Mouse (Mus musculus): ENCODE data around the gene Hist1h4f. TPM values are rescaled to one million over a fixed set of nuclear protein-coding genes. Genes with fewer than 3 reads are reported as not detected.
A peak's percentile ranks its signal among the peaks of the same experiment; 100 is the strongest.
"Not testable (repeated sequence)": the region's sequence is repeated elsewhere in the genome, so short reads cannot be mapped to it uniquely, and the experiment has no call there.

The Hist1h4f gene
- total RNA-seq, 2 experiments from 2014 or later = 148 to 159 TPM

- DNase-seq (ENCODE audit: extremely low spot score in 1 of 2, low spot score in 2 of 2) = no peak
Measured at GRCm38 (mm10) chr13:23577835-23578234, 26.4 kb upstream of the Hist1h4f start.

DNA sequence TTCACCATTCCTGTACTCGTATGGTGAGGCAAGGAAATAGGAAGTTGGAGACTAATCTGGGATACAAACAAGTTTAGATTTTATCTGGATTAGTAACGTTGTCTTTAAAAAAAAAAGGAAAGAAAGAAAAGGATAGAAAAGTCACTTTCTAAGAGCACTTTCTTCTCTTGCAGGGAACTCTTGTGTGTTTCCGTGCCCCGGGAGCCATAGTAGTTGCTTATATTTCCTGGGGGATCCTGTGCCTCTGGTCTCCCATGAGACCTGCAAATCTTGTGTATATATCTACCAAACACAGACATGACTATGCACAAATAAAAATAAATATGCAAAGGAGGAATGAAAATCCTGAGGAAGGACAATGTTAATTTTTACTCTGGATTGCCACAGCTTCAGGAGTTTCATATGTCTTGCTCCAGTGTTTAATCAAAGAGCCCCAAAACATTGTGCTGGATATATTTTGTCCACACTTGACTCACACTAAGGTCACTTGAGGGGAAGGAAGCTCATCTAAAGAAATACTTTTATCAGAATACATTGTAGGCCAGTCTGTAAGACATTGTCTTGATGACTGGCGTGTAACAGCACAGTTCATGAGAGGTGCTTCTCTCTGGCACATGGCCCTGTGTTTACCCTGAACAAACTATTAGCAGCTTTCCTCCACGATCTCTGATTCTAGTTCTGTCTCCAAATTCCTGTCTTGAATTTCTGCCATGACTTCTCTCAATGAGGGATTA, 25.6 kb upstream of the Hist1h4f start:
- no peak for DNase-seq (ENCODE audit: extremely low spot score in 1 of 2, low spot score in 2 of 2)

More at GRCm38 (mm10) chr13:23577835-23578234, 26.4 kb upstream of the Hist1h4f start:
- intact Hi-C loops (cut with DNase I) = no loop called here

GRCm38 (mm10) chr13:23576351-23576881, 25.0 kb upstream of the Hist1h4f start:
- DNase-seq (ENCODE audit: extremely low spot score in 1 of 2, low spot score in 2 of 2) = no peak
- intact Hi-C loops (cut with DNase I) = no loop called here

More for the DNA sequence above, 25.6 kb upstream of the Hist1h4f start:
- intact Hi-C loops (cut with DNase I) = no loop called here

DNA sequence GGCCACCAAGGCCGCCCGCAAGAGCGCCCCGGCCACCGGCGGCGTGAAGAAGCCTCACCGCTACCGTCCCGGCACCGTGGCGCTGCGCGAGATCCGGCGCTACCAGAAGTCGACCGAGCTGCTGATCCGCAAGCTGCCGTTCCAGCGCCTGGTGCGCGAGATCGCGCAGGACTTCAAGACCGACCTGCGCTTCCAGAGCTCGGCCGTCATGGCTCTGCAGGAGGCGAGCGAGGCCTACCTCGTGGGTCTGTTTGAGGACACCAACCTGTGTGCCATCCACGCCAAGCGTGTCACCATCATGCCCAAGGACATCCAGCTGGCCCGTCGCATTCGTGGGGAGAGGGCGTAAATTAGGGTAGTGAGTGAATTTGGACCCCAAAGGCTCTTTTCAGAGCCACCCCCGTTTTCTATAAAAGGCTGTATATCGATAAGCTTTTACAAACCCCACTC, 24.4 kb upstream of the Hist1h4f start:
- DNase-seq (ENCODE audit: extremely low spot score in 1 of 2, low spot score in 2 of 2); intact Hi-C loops (cut with DNase I): not testable (repeated sequence)

GRCm38 (mm10) chr13:23575271-23575851, 23.9 kb upstream of the Hist1h4f start, which contains the start of gene Hist1h3d:
TSS of gene Hist1h3d (plus strand) at chr13:23575763.
- peak in 1 of 2 experiments; percentile 75 for DNase-seq (ENCODE audit: extremely low spot score in 1 of 2, low spot score in 2 of 2)

DNA sequence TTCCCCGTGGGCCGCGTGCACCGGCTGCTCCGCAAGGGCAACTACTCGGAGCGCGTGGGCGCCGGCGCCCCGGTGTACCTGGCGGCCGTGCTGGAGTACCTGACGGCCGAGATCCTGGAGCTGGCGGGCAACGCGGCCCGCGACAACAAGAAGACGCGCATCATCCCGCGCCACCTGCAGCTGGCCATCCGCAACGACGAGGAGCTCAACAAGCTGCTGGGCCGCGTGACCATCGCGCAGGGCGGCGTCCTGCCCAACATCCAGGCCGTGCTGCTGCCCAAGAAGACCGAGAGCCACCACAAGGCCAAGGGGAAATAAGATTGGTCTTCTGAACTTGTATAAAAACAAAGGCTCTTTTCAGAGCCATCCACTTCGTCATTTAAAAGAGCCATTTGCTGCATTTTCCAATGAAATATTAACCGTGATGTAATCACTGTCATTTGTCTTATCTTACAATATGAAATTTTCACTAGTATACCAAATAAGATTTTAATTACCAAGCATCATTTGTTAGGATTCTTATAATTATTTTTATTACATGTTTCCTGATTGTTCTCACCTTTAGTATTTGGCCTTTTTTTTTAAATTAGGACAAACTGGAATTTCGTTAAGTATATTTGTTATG, 23.2 kb upstream of the Hist1h4f start:
- DNase-seq (ENCODE audit: extremely low spot score in 1 of 2, low spot score in 2 of 2); intact Hi-C loops (cut with DNase I): not testable (repeated sequence)

More at GRCm38 (mm10) chr13:23575271-23575851, 23.9 kb upstream of the Hist1h4f start, which contains the start of gene Hist1h3d:
- intact Hi-C loops (cut with DNase I) = no loop called here

DNA sequence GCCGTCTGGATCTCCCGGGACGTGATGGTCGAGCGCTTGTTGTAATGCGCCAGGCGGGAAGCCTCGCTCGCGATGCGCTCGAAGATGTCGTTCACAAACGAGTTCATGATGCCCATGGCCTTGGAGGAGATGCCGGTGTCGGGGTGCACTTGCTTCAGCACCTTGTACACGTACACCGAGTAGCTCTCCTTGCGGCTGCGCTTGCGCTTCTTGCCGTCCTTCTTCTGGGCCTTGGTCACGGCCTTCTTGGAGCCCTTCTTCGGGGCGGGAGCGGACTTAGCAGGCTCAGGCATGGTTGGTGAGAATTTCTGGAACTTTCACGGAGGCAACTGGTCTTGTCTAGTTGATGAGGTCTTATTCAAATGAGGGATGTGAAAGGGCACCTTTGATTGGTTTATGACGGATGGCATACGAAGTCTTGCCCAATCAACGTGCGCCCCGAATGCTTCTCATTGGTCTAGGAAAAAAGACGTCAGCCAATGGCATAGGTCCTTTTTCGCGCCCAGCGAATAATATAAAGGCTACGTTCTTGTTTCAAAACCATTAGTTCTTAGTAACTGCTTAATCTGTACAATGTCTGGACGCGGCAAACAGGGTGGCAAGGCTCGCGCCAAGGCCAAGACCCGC, 22.6 kb upstream of the Hist1h4f start, which contains the start of the genes Hist1h2bf and Hist1h2ad:
TSS of gene Hist1h2bf (minus strand) at position 299 of the 627 bp plus-strand sequence.
TSS of gene Hist1h2ad (plus strand) at position 484 of the 627 bp plus-strand sequence.
- peak; percentile 92 to 98 for DNase-seq (ENCODE audit: extremely low spot score in 1 of 2, low spot score in 2 of 2)
- intact Hi-C loops (cut with DNase I) = not testable (repeated sequence)

DNA sequence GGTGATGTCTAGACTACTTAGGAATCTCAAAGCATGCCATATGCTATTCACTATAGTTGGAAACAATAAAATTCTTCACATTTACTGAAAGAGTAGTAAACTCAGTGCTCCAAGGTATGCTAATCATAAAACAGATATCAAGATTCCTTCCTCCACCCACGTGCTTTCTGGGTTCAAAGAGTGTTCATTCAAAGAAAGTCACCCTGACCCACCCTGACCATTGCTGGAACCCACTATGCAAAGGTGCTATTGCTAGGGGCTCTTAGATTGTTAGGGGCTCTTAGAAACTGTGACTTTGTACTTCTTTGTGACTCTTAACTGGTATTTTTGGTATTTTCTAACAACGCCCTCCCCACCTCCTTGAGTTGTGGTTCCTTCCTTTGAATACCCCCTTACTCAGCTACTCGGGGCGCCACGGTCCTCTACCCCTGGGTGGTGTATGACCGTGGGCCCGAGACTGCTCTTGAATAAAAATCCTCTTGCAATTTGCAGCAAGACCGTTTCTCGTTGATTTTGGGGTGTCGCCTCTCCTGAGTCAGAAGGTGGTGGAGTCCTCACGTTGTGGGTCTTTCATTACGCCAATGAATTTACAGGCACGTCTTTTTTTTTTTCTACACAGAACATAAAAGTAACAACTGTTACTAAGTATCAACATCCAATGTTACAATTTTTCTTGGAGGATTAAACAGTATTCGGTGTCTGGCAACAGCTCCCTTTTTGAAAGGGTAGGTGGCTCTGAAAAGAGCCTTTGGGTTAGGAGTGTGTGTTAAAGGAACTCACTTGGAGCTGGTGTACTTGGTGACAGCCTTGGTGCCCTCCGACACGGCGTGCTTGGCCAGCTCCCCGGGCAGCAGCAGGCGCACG, 21.8 kb upstream of the Hist1h4f start:
- DNase-seq (ENCODE audit: extremely low spot score in 1 of 2, low spot score in 2 of 2) = not testable (repeated sequence)

DNA sequence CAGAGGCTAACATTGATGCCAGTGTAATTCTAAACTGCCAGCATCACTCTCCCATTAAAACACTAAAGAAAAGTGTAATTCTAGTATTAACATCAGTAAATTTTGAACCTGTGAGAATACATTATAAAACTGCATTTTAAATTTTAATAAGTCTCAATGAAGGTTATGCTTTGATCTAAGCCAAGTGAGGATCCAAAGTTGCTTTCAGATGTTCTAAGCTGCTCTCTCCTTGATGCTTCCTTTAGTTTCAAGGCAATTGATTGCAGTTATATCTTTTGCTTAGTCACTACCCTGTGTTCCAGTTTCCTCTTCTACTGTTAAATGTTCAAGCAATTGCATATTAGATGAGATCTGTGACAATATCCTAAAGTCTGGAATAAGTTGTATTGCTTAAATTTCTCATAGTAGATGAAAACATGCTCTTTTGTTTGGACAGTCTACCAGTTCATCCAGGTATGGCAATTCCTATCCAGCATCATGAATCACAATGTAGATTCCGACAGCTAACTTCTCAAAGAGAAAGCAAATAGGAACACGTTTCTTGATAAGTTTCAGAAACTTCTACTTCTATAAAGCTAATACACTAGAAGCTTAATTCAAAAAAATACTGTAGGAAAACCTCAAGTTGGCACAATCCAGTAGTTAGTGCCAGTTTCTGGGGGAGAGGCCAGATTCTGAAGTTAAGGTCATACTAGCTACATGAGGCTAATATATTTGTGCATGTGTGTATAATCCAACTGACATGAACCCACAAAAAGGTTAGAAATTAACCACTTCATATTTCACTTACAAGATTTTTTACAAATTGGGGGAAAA, 21.0 kb upstream of the Hist1h4f start:
- intact Hi-C loops (cut with DNase I) = no loop called here
- DNase-seq (ENCODE audit: extremely low spot score in 1 of 2, low spot score in 2 of 2) = no peak

More for the DNA sequence above, 21.8 kb upstream of the Hist1h4f start:
- intact Hi-C loops (cut with DNase I) = not testable (repeated sequence)

DNA sequence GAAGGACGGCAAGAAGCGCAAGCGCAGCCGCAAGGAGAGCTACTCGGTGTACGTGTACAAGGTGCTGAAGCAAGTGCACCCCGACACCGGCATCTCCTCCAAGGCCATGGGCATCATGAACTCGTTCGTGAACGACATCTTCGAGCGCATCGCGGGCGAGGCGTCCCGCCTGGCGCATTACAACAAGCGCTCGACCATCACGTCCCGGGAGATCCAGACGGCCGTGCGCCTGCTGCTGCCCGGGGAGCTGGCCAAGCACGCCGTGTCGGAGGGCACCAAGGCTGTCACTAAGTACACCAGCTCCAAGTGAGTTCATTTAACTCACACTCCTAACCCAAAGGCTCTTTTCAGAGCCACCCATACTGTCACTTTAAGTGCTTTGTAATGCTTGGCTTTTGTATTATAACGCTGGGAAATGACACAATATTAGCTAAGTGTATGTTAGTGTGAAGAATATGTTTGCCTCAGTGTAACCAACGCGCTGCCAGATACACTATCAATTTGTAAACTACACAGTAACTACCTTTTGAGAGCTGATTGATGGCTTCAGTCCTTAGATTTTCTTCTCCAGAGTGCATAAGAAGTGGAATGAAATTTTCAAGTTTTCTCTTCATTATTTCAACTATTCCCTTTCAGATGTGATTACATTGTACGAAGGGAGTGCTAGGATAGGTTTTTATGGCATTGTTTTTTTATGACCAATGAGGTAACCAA, 20.2 kb upstream of the Hist1h4f start:
- DNase-seq (ENCODE audit: extremely low spot score in 1 of 2, low spot score in 2 of 2); intact Hi-C loops (cut with DNase I): not testable (repeated sequence)

GRCm38 (mm10) chr13:23571022-23571503, 19.6 kb upstream of the Hist1h4f start, which contains the start of the genes Hist1h2ae and Hist1h2bg:
TSS of gene Hist1h2ae (minus strand) at chr13:23571220.
TSS of gene Hist1h2bg (plus strand) at chr13:23571396.
- peak; percentile 57 to 87 for DNase-seq (ENCODE audit: extremely low spot score in 1 of 2, low spot score in 2 of 2)
- intact Hi-C loops (cut with DNase I) = no loop called here

- intact Hi-C loops (cut with DNase I) = not testable (repeated sequence)
Measured at GRCm38 (mm10) chr13:23570261-23571021, 19.0 kb upstream of the Hist1h4f start.

DNA sequence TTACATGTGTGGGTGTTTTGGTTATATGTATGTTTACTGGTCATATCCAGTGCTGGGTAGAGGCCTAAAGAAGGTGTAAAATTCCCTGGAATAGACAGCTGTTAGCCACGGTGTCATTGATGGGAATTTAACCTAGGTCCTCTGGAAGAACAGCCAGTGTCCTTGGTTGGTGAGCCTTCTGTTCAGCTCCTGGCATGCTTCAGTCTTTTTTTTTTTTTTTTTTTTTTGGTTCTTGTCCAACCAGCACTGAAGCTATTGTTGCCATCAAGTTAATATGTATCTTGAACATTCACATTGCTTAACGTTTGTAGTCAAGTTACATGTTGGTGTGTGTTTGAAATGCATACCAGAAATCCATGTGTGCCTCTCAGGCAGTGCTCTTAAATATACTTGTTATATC, 13.0 kb upstream of the Hist1h4f start:
- DNase-seq (ENCODE audit: extremely low spot score in 1 of 2, low spot score in 2 of 2) = no peak
- intact Hi-C loops (cut with DNase I) = no loop called here

More at GRCm38 (mm10) chr13:23570261-23571021, 19.0 kb upstream of the Hist1h4f start:
- not testable (repeated sequence) for DNase-seq (ENCODE audit: extremely low spot score in 1 of 2, low spot score in 2 of 2)

DNA sequence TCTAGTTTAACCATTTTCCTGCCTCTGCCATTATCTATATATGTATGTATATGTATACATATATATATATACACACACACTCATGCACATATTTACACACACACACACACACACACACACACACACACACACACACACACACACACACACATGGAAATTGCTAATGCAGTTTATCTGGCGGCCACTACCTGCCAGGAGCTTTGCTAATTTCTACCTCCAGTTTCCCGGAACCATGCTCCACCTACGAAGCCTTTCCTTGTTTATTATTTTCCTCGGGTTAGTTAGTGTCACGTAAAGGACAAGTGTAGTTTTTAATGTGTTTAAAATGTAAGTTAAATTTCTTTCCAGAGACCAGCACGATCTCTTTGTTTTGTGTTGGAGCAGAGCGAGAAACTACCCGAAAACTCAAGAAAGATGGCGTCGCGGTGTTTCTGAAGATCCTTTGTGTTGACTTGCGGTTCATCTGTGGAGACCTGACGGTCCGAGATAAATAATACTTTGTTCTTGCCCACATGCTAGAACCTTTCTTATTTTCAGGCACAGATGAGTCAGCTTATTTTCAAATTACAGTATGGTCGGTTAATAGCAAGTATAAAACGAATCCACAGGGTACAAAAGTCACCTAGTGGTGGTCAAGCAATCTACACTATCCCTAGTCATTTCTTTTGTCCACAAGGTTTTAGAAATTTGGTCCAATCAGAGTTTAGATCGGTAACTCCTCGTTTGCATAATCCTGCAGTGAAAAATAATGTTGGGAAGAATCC, 11.4 kb upstream of the Hist1h4f start:
- intact Hi-C loops (cut with DNase I) = no loop called here
- peak in 1 of 2 experiments; percentile 68 for DNase-seq (ENCODE audit: extremely low spot score in 1 of 2, low spot score in 2 of 2)
